Mouse (Mus musculus): ENCODE data around the gene Lrrc51.

Lrrc51 gene

GRCm38 (mm10) chr7:101882413-101883154 is 51.1 kb downstream of the Lrrc51 start:
- no peak for DNase-seq

DNA sequence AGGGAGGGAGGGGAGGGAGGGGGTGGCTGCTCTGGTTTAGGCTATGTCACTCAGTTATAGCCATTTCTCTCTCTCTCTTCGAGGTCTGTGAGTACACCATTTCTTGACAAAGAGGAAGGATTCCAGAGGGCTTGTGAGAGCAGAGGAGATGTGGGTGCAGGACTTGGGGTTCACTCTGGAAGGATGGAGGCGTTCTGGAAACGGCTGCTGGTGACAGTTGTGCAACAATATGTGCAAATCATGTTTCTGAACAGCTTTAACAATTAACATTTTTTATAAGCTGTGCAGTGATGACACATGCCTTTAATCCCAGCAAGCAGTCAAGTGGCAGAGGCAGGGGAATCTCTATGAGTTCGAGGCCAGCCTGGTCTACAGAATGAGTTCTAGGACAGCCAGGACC is 52.8 kb downstream of the Lrrc51 start:
- DNase-seq: no peak

DNA sequence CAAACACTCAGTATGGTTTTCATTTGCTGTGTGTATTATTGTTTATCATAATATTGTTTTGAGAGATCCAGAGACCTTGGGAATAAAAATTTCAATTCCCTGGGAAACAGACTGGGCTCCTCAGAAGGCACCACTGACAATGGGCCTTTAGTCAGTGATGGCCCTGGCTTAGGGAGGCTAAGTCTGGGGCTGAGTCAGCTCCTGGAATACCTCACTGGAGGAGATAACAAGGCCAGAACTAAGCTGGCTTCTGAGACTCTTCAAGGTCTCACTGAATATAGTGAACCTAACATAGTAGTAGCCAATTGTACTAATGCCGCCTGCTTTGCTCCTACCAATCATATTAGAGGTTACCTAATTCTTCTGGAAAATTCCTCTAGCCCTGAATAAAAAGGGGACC is 57.7 kb downstream of the Lrrc51 start:
- DNase-seq: no peak

DNA sequence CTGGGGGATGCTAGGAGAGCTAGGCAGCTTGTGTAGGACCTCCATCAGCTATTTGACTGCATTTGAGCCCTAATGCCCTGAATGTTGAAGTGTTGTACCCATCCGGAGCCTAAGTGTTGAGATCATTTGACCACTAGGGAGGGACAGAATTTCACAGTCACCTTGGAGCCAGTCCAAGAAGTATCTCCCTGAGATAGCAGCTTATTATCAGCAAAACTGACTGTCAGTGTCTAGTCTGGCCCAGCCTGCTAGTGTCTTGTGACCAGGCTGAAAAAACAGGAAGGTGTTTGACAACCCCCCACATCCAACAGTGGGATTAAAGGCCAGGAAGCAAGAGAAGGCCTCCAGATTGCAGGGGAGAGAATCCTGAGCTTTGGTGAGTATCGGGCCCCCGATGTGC is 62.4 kb downstream of the Lrrc51 start:
- no peak for DNase-seq

GRCm38 (mm10) chr7:101870629-101871028 is 63.1 kb downstream of the Lrrc51 start, which contains the start of gene Folr1:
Gene Folr1 (minus strand): TSS chr7:101870788.
- no peak for DNase-seq

- no peak for DNase-seq
Observed at GRCm38 (mm10) chr7:101869163-101869500, 64.6 kb downstream of the Lrrc51 start.

- DNase-seq: no peak
Observed at GRCm38 (mm10) chr7:101868241-101869162, 65.2 kb downstream of the Lrrc51 start.

DNA sequence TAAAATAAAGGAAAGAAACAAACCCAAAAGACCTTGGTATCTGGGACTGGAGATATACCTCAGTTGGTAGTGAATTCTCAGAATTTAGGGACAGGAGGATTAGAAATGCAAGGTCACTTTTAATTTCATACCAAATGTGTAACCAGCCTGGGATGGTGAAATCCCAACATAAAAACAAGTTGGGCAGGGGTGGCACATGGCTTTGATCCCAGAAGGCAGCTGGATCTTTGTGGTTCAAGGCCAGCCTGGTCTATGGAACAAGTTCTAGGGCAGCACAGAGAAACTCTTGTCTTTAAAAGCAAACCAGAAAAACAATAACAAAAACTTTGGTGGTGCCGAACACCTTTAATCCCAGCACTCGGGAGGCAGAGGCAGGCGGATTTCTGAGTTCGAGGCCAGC is 66.2 kb downstream of the Lrrc51 start:
- no peak for DNase-seq

DNA sequence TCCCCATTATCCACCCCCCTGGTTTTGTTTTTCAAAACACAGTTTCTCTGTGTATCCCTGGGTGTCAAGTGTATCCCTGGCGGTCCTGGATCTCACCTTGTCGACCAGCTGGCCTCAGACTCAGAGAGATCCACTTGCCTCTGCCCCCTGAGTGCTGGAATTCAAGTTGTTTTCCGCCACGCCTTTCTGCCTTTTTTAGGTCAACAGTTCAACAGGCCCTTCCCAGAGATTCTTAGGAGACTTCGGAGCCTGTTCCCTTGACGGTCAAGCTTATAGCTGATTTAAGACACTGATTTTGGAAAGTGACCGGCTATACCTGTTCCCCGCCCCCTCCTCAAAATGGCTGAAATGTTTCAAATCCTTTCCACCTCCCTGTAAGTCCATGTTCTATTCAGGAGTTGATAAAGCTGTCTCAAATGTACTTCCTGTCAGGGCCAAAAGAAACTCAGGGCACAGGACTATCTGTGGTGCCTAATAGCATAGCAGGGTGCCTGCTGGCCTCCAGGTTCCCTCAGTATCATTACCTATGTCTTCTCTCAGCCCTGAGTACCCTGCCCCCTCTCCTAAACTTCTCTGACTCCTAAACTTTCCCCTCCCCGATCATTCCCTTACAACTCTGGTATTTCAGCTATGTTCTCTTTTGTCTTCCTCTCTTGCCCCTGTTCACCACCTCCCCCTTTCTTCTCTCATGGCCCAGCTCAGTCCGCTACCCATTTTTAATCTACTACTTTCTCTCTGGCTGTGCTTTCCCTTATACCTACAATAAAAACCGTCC is 67.0 kb downstream of the Lrrc51 start:
- DNase-seq: no peak

DNA sequence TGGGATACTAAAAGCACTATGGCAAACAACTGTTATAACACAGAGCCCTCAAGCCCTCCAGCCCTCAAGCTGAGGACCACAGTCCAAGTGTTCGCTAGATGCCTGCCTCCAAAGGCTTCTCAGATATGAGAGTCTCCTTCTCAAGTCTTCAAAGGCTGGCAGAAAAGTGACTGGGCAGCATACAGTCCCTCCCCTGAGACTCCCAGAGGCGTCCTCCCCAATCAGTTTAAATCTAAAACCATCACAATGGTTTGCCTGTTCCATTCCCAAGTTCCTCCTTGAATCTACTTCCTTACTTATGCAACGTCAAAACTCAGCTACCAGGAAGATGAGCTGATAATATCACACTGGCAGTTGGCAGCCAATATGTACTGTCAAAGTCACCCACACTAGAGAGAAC is 70.3 kb downstream of the Lrrc51 start, which contains the start of gene Anapc15:
TSS of gene Anapc15 (plus strand) at position 301 of the 400 bp plus-strand sequence.
- no peak for DNase-seq

All from cerebellum, adult 11 months (tissue).